Mouse (Mus musculus): ENCODE results near the gene Mpped1. TPM values are rescaled to one million over a fixed set of nuclear protein-coding genes. Genes with fewer than 3 reads are reported as not detected.

Gene Mpped1
- polyA plus RNA-seq, 2 experiments: 0.02 TPM; not detected in 1

DNA sequence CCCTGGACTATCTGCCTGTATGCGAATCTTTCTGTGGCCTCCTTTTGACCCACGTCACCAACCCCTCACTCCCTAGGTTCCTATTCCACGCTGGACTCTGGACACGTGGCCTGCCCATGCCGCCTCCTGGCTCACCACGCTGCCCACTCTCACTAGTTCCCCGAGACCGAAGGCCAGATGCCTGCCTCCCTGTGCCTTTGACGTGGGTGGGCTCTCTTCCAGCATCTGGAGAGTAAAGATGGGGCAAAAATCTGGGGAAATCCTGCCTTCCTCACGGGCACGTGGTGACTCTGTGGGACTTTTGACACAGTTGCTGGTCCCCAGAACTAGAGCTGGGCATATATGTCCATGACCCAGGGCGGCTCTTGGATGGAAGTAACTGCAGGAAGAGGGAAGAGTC is 63.2 kb downstream of the Mpped1 start:
- Histone ChIP-seq H3K4me2 (ENCODE audit: low read depth) (no peak overlapping the region), H3K4me1 (replicated peaks; ENCODE audit: control insufficient read depth in 2 of 2, insufficient read depth in 2 of 2, low read length in 1 of 2) (no peaks in the 10 kb centered on the region), H3K4me3 (ENCODE audit: insufficient read depth in 1 of 2, low read depth in 2 of 2, low read length in 2 of 2) (no peak overlapping the region), H3K36me3 (replicated peaks; ENCODE audit: control insufficient read depth, insufficient read depth, low read depth) (no peaks in the 10 kb centered on the region), H3K27ac (no peak overlapping the region), H3K9me3 (ENCODE audit: control insufficient read depth, low read length) (no peaks in the 10 kb centered on the region), H3K27me3 (ENCODE audit: control insufficient read depth, insufficient read depth, low read length) (no peaks in the 10 kb centered on the region), H3K9ac (replicated peaks) (no peak overlapping the region)
- WGBS (ENCODE audit: insufficient replicate concordance): 70% methylated on average over 12 of the region's 12 CpGs
- ATAC-seq (ENCODE audit: insufficient read depth) (no peak), DNase-seq (ENCODE audit: low read depth in 3 of 3, low spot score in 3 of 3) (no peak)
- TF ChIP-seq CTCF (IDR thresholded peaks at IDR 0.05; ENCODE audit: low read depth) (no peak), EP300 (IDR thresholded peaks at IDR 0.05; ENCODE audit: low read depth) (no peak)

- Histone ChIP-seq H3K4me1 (replicated peaks; ENCODE audit: control insufficient read depth in 2 of 2, insufficient read depth in 2 of 2, low read length in 1 of 2) (no peaks in the 10 kb centered on the region), H3K4me3 (ENCODE audit: insufficient read depth in 1 of 2, low read depth in 2 of 2, low read length in 2 of 2) (no peak overlapping the region), H3K27me3 (ENCODE audit: control insufficient read depth, insufficient read depth, low read length) (no peaks in the 10 kb centered on the region), H3K27ac (no peak overlapping the region), H3K36me3 (replicated peaks; ENCODE audit: control insufficient read depth, insufficient read depth, low read depth) (no peaks in the 10 kb centered on the region), H3K9me3 (ENCODE audit: control insufficient read depth, low read length) (no peaks in the 10 kb centered on the region), H3K9ac (replicated peaks) (no peak overlapping the region), H3K4me2 (ENCODE audit: low read depth) (no peak overlapping the region)
- DNase-seq (ENCODE audit: low read depth in 3 of 3, low spot score in 3 of 3) (no peak), ATAC-seq (ENCODE audit: insufficient read depth) (no peak)
- 47% methylated on average over 22 of the region's 22 CpGs for WGBS (ENCODE audit: insufficient replicate concordance)
- no peak for TF ChIP-seq EP300 (IDR thresholded peaks at IDR 0.05; ENCODE audit: low read depth)
- TF ChIP-seq CTCF (IDR thresholded peaks at IDR 0.05; ENCODE audit: low read depth): no peak
Observed at GRCm38 (mm10) chr15:83842915-83843789, 63.9 kb downstream of the Mpped1 start.

DNA sequence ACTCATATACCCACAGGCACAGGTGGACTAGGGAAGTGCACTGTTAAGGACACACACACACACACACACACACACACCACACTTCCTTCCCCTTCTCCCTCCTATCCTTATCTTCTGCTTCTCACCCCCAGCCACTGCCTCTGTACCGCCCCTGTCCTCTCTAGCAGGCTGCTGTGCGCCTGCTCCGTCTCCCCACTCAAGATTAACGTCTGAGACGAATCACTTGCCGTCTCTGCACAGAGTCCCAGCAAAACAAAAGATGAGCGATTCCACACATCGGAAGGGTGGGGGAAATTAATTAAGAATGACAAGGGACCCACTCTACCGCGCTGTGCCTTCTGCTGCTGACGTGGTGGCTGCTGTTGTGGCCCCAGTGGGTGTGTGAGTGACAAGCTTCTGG is 66.5 kb downstream of the Mpped1 start:
- TF ChIP-seq EP300 (IDR thresholded peaks at IDR 0.05; ENCODE audit: low read depth) (no peak), CTCF (IDR thresholded peaks at IDR 0.05; ENCODE audit: low read depth) (no peak)
- Histone ChIP-seq H3K4me3 (ENCODE audit: insufficient read depth in 1 of 2, low read depth in 2 of 2, low read length in 2 of 2) (no peak overlapping the region), H3K9ac (replicated peaks) (no peak overlapping the region), H3K4me1 (replicated peaks; ENCODE audit: control insufficient read depth in 2 of 2, insufficient read depth in 2 of 2, low read length in 1 of 2) (no peaks in the 10 kb centered on the region), H3K36me3 (replicated peaks; ENCODE audit: control insufficient read depth, insufficient read depth, low read depth) (no peaks in the 10 kb centered on the region), H3K27me3 (ENCODE audit: control insufficient read depth, insufficient read depth, low read length) (no peaks in the 10 kb centered on the region), H3K9me3 (ENCODE audit: control insufficient read depth, low read length) (no peaks in the 10 kb centered on the region), H3K27ac (no peak overlapping the region), H3K4me2 (ENCODE audit: low read depth) (no peak overlapping the region)
- WGBS (ENCODE audit: insufficient replicate concordance): 29% methylated on average over 11 of the region's 11 CpGs
- ATAC-seq (ENCODE audit: insufficient read depth) (no peak), DNase-seq (ENCODE audit: low read depth in 3 of 3, low spot score in 3 of 3) (no peak)

DNA sequence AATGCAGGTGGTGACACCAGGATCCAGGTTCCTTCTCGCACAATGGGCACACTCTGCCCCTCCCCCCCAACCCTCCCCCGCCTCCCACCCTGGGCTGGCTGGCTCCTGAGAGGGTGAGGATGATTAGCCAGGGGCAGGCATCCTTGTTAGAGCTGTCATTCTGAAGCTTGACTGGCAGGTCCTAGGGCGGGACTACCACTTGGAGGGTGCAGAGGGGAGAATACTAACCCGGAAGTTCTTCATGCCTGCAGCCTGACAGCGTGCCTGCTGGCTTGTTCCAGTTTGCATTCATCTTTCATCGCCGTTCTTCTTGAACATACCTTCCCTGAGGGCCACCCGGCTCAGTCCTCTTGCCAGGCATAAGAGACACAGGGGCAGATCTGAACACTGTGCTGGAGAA is 67.3 kb downstream of the Mpped1 start:
- no peak overlapping the region for H3K4me2 ChIP-seq (ENCODE audit: low read depth)
- DNase-seq (ENCODE audit: low read depth in 3 of 3, low spot score in 3 of 3) (no peak), ATAC-seq (ENCODE audit: insufficient read depth) (no peak)
- no peak overlapping the region for H3K4me3 ChIP-seq (ENCODE audit: insufficient read depth in 1 of 2, low read depth in 2 of 2, low read length in 2 of 2)
- no peaks in the 10 kb centered on the region for H3K9me3 ChIP-seq (ENCODE audit: control insufficient read depth, low read length)
- H3K9ac ChIP-seq (replicated peaks): no peak overlapping the region
- no peak for TF ChIP-seq CTCF (IDR thresholded peaks at IDR 0.05; ENCODE audit: low read depth)
- TF ChIP-seq EP300 (IDR thresholded peaks at IDR 0.05; ENCODE audit: low read depth): no peak
- WGBS (ENCODE audit: insufficient replicate concordance): 33% methylated on average over 8 of the region's 8 CpGs
- H3K27me3 ChIP-seq (ENCODE audit: control insufficient read depth, insufficient read depth, low read length): no peaks in the 10 kb centered on the region
- H3K4me1 ChIP-seq (replicated peaks; ENCODE audit: control insufficient read depth in 2 of 2, insufficient read depth in 2 of 2, low read length in 1 of 2): no peaks in the 10 kb centered on the region
- H3K27ac ChIP-seq: no peak overlapping the region
- H3K36me3 ChIP-seq (replicated peaks; ENCODE audit: control insufficient read depth, insufficient read depth, low read depth): no peaks in the 10 kb centered on the region

GRCm38 (mm10) chr15:83847512-83847911 is 68.2 kb downstream of the Mpped1 start:
- no peak for ATAC-seq (ENCODE audit: insufficient read depth)
- no peaks in the 10 kb centered on the region for H3K9me3 ChIP-seq (ENCODE audit: control insufficient read depth, low read length)
- H3K27ac ChIP-seq: no peak overlapping the region
- H3K27me3 ChIP-seq (ENCODE audit: control insufficient read depth, insufficient read depth, low read length): no peaks in the 10 kb centered on the region
- TF ChIP-seq CTCF (IDR thresholded peaks at IDR 0.05; ENCODE audit: low read depth) (no peak), EP300 (IDR thresholded peaks at IDR 0.05; ENCODE audit: low read depth) (no peak)
- no peak overlapping the region for H3K4me3 ChIP-seq (ENCODE audit: insufficient read depth in 1 of 2, low read depth in 2 of 2, low read length in 2 of 2)
- no peak overlapping the region for H3K4me2 ChIP-seq (ENCODE audit: low read depth)
- no peak overlapping the region for H3K9ac ChIP-seq (replicated peaks)
- H3K4me1 ChIP-seq (replicated peaks; ENCODE audit: control insufficient read depth in 2 of 2, insufficient read depth in 2 of 2, low read length in 1 of 2): no peaks in the 10 kb centered on the region
- WGBS (ENCODE audit: insufficient replicate concordance): 56% methylated on average over 4 of the region's 4 CpGs
- H3K36me3 ChIP-seq (replicated peaks; ENCODE audit: control insufficient read depth, insufficient read depth, low read depth): no peaks in the 10 kb centered on the region
- DNase-seq (ENCODE audit: low read depth in 3 of 3, low spot score in 3 of 3): no peak

Data from liver, embryonic 14.5 days (tissue).